ENCODE assay signal across 16 mouse cellular contexts in the genomic region with DNA sequence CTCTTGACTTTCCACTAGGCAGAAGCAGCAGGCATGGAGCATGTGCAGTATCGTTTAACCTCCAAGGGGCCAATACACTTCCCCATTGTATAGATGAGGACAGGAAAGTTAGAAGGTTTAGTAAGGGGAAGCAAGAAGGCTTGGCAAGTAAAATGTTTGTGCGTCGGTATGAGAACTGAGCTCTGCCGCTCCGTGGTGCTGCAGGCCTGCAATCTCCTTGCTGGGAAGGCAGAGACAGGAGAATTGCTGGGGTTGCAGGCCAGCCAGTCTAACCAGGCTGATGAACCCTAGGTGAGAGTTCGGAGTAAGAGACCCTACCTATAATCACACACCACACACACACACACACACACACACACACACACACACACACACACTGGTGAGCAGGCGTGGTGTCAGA.
DNase-seq lines count a peak whose midpoint lies in the region; ATAC-seq and TF ChIP-seq lines count a peak whose summit lies in the region.
"Had no signal": no experiment of that assay in that cellular context is flagged by ENCODE, and none has a peak within 500 bp of the region (broad histone marks: within the 10 kb centered on the region; RNA-seq: fewer than 3 reads in every experiment).

No protein-coding gene starts in this region.

- no peak overlapping the region for H3K27ac ChIP-seq in layer of hippocampus, adult 2 months
- peak overlapping the region; percentile 28; the same call in 1 of the 2 replicates for H3K27ac ChIP-seq in forebrain, embryonic 11.5 days (ENCODE audit: low read depth, low read length)
- peak overlapping the region; percentile 82 for H3K27ac ChIP-seq in hindbrain, embryonic 13.5 days
- H3K27ac ChIP-seq in midbrain, embryonic 13.5 days: peak overlapping the region; percentile 92
- H3K27ac ChIP-seq: embryonic facial prominence, embryonic 12.5 days; kidney, postnatal 0 days had no signal

- no peak for DNase-seq in layer of hippocampus, adult 2 months (ENCODE audit: low spot score in 2 of 2)
- DNase-seq in layer of hippocampus, adult 18-20 months (ENCODE audit: low spot score in 2 of 2): no peak
- no peak for DNase-seq in forebrain, embryonic 11.5 days (ENCODE audit: low spot score)
- DNase-seq in ovary, postnatal 10 days (ENCODE audit: low spot score): no peak
- no peak for DNase-seq in spleen, postnatal 36 days (ENCODE audit: low spot score in 2 of 2)
- no peak for DNase-seq in adrenal gland, postnatal 14 days
- DNase-seq: heart, postnatal 36 days; liver; liver, postnatal 0 days; thymus, adult 18-20 months had no signal

- H3K27me3 ChIP-seq in forebrain, embryonic 11.5 days (ENCODE audit: control insufficient read depth, insufficient read depth, low read length): no peaks in the 10 kb centered on the region
- no peaks in the 10 kb centered on the region for H3K27me3 ChIP-seq in hindbrain, embryonic 13.5 days
- H3K27me3 ChIP-seq in midbrain, embryonic 13.5 days: no peaks in the 10 kb centered on the region
- H3K27me3 ChIP-seq: embryonic facial prominence, embryonic 12.5 days had no signal

- peak; percentile 62 for TF ChIP-seq CTCF in layer of hippocampus, adult 2 months (conservative IDR thresholded peaks at IDR 0.05)

- H3K36me3 ChIP-seq in forebrain, embryonic 11.5 days (ENCODE audit: control insufficient read depth, insufficient read depth, low read length): no peaks in the 10 kb centered on the region
- H3K36me3 ChIP-seq in hindbrain, embryonic 13.5 days: no peaks in the 10 kb centered on the region
- H3K36me3 ChIP-seq in midbrain, embryonic 13.5 days: no peaks in the 10 kb centered on the region
- H3K36me3 ChIP-seq: embryonic facial prominence, embryonic 12.5 days; heart, embryonic 12.5 days had no signal

- no peaks in the 10 kb centered on the region; the same call in 1 of the 2 replicates for H3K9me3 ChIP-seq in forebrain, embryonic 11.5 days (ENCODE audit: control insufficient read depth, low read length)
- no peaks in the 10 kb centered on the region for H3K9me3 ChIP-seq in hindbrain, embryonic 13.5 days
- peaks cover 6% of the 10 kb centered on the region; the same call in 1 of the 2 replicates for H3K9me3 ChIP-seq in midbrain, embryonic 13.5 days
- H3K9me3 ChIP-seq: embryonic facial prominence, embryonic 12.5 days had no signal

- ATAC-seq in forebrain, embryonic 11.5 days (replicated peaks; ENCODE audit: low FRiP score): no peak; the same call in 1 of the 2 replicates
- ATAC-seq in hindbrain, embryonic 13.5 days (ENCODE audit: low FRiP score): 0 out of 2 replicates have a peak, but pooled peaks have one; percentile 7
- peak; percentile 27 for ATAC-seq in midbrain, embryonic 13.5 days
- ATAC-seq: intestine, embryonic 16.5 days; liver, postnatal 0 days had no signal

- no peak overlapping the region for H3K4me2 ChIP-seq in forebrain, embryonic 11.5 days (ENCODE audit: low read depth, low read length, severe bottlenecking)
- H3K4me2 ChIP-seq in hindbrain, embryonic 13.5 days: 0 out of 2 replicates have a peak overlapping the region, but pooled peaks have one; percentile 35
- H3K4me2 ChIP-seq in midbrain, embryonic 13.5 days (replicated peaks): peak overlapping the region; percentile 42
- H3K4me2 ChIP-seq: embryonic facial prominence, embryonic 12.5 days; heart, embryonic 12.5 days had no signal

- no peak overlapping the region for H3K4me3 ChIP-seq in layer of hippocampus, adult 2 months
- no peak overlapping the region for H3K4me3 ChIP-seq in forebrain, embryonic 11.5 days (ENCODE audit: low read depth, low read length)
- no peak overlapping the region for H3K4me3 ChIP-seq in hindbrain, embryonic 13.5 days
- no peak overlapping the region for H3K4me3 ChIP-seq in midbrain, embryonic 13.5 days (replicated peaks)
- H3K4me3 ChIP-seq: embryonic facial prominence, embryonic 12.5 days; heart, embryonic 12.5 days had no signal

- 57% methylated on average over 7 of the region's 7 CpGs for WGBS in forebrain, embryonic 11.5 days
- 52% methylated on average over 7 of the region's 7 CpGs for WGBS in hindbrain, embryonic 13.5 days
- WGBS in midbrain, embryonic 13.5 days: 49% methylated on average over 7 of the region's 7 CpGs

- no peak overlapping the region for H3K9ac ChIP-seq in forebrain, embryonic 11.5 days (ENCODE audit: low read length)
- no peak overlapping the region for H3K9ac ChIP-seq in hindbrain, embryonic 13.5 days
- no peak overlapping the region for H3K9ac ChIP-seq in midbrain, embryonic 13.5 days (replicated peaks)
- H3K9ac ChIP-seq: embryonic facial prominence, embryonic 12.5 days; heart, embryonic 12.5 days; liver, postnatal 0 days had no signal

- peaks cover 16% of the 10 kb centered on the region for H3K4me1 ChIP-seq in forebrain, embryonic 11.5 days (replicated peaks; ENCODE audit: control insufficient read depth, insufficient read depth, low read length)
- H3K4me1 ChIP-seq in hindbrain, embryonic 13.5 days (replicated peaks): peaks cover 32% of the 10 kb centered on the region
- H3K4me1 ChIP-seq in midbrain, embryonic 13.5 days (replicated peaks): peaks cover 28% of the 10 kb centered on the region
- H3K4me1 ChIP-seq: heart, embryonic 12.5 days had no signal
